Mouse (Mus musculus): ENCODE measurements around the gene Rps27.

Gene Rps27

GRCm38 (mm10) chr3:90231507-90232333 lies 18.3 kb upstream of the Rps27 start, which contains the start of gene Jtb:
Gene Jtb (plus strand): TSS chr3:90231597.
- peak; percentile 92 for DNase-seq (ENCODE audit: low read depth, low spot score)

GRCm38 (mm10) chr3:90231075-90231474 lies 17.6 kb upstream of the Rps27 start:
- no peak for DNase-seq (ENCODE audit: low read depth, low spot score)

GRCm38 (mm10) chr3:90224331-90224730 lies 10.9 kb upstream of the Rps27 start:
- DNase-seq (ENCODE audit: low read depth, low spot score): no peak

GRCm38 (mm10) chr3:90222941-90223340 lies 9.5 kb upstream of the Rps27 start:
- DNase-seq (ENCODE audit: low read depth, low spot score): no peak

- DNase-seq (ENCODE audit: low read depth, low spot score): no peak
These were observed 9.0 kb upstream of the Rps27 start for GRCm38 (mm10) chr3:90222455-90222854.

GRCm38 (mm10) chr3:90221123-90221522 lies 7.7 kb upstream of the Rps27 start:
- DNase-seq (ENCODE audit: low read depth, low spot score): no peak

- DNase-seq (ENCODE audit: low read depth, low spot score): peak; percentile 47
These were observed 7.1 kb upstream of the Rps27 start for GRCm38 (mm10) chr3:90220531-90220951.

GRCm38 (mm10) chr3:90220088-90220487 lies 6.6 kb upstream of the Rps27 start:
- DNase-seq (ENCODE audit: low read depth, low spot score): peak; percentile 75

- no peak for DNase-seq (ENCODE audit: low read depth, low spot score)
These were observed 2.5 kb upstream of the Rps27 start for GRCm38 (mm10) chr3:90215825-90216380.

GRCm38 (mm10) chr3:90213956-90214684 lies 669 bp upstream of the Rps27 start:
- no peak for DNase-seq (ENCODE audit: low read depth, low spot score)

GRCm38 (mm10) chr3:90212723-90213122 lies 728 bp downstream of the Rps27 start:
- DNase-seq (ENCODE audit: low read depth, low spot score): no peak

- DNase-seq (ENCODE audit: low read depth, low spot score): no peak
These were observed 1.7 kb downstream of the Rps27 start for GRCm38 (mm10) chr3:90211475-90212398.

GRCm38 (mm10) chr3:90209908-90210566 lies 3.4 kb downstream of the Rps27 start:
- no peak for DNase-seq (ENCODE audit: low read depth, low spot score)

- DNase-seq (ENCODE audit: low read depth, low spot score): no peak
These were observed 4.8 kb downstream of the Rps27 start for GRCm38 (mm10) chr3:90208662-90209061.

GRCm38 (mm10) chr3:90204582-90204981 lies 8.9 kb downstream of the Rps27 start:
- DNase-seq (ENCODE audit: low read depth, low spot score): no peak

GRCm38 (mm10) chr3:90203619-90204018 lies 9.8 kb downstream of the Rps27 start:
- no peak for DNase-seq (ENCODE audit: low read depth, low spot score)

- DNase-seq (ENCODE audit: low read depth, low spot score): no peak
These were observed 10.6 kb downstream of the Rps27 start for GRCm38 (mm10) chr3:90202884-90203283.

- no peak for DNase-seq (ENCODE audit: low read depth, low spot score)
These were observed 15.9 kb downstream of the Rps27 start for GRCm38 (mm10) chr3:90197548-90197947.

- no peak for DNase-seq (ENCODE audit: low read depth, low spot score)
These were observed 17.8 kb downstream of the Rps27 start for GRCm38 (mm10) chr3:90195644-90196043.

GRCm38 (mm10) chr3:90194759-90195158 lies 18.7 kb downstream of the Rps27 start:
- DNase-seq (ENCODE audit: low read depth, low spot score): peak; percentile 60
